Mouse (Mus musculus) c-Kit-positive CD71-negative TER-119-negative erythroid progenitor cells, embryonic 14.5 days (primary cell): ENCODE results near the gene Fyttd1.
A peak's percentile ranks its signal among the peaks of the same experiment; 100 is the strongest.
"Not testable (repeated sequence)": the region's sequence is repeated elsewhere in the genome, so short reads cannot be mapped to it uniquely, and the experiment has no call there.

Experiments
- DNase-seq: peaks from one replicate; pipeline ENCODE4 v3.0.0-alpha.2; 2013; ENCODE audit warnings: low read depth

Gene Fyttd1

DNA sequence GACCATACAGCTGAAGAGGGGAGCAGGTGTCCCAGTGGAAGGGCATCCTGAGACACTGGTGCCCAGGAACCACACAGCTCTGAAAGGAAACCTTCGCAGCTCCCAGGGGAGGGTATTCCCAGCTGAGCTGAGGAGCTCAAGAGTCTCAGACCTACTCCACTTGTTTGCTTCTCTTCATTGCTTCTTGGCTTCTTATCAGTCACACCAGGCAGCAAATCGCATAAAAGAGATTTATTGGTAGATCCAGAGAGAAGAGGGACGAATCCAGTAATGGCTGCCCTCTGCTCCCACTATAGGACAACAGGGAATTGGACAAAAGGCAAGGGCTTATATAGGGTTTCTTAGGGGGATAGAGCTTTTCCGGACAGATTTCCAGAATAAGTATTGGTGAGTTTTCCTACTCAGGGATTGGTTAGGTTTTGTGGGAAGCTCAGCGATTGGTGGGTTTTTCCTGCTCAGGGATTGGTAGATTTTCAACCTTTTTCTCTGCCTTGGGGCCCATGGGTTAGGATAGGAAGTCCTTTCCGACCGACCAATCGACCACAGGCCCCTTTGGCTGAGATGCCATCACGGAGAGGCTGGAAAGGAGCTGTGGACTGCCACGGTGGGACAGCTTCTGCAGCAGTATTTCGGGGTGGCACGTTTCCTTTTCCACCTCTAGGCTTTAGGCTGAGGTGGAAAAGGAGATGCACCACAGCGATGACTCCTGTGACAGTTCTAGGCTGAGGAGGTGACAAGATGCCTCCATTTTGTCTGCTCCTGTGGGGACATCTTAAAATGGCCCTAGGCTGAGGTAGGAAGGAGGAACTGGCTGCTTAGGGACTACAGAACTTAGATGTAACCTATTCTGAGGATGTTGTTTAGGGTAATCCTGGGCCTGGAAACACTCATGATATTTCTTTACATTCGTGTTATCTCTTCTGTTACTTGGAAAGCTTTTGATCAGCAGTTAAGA is 1.9 kb downstream of the Fyttd1 start:
- no peak for DNase-seq

DNA sequence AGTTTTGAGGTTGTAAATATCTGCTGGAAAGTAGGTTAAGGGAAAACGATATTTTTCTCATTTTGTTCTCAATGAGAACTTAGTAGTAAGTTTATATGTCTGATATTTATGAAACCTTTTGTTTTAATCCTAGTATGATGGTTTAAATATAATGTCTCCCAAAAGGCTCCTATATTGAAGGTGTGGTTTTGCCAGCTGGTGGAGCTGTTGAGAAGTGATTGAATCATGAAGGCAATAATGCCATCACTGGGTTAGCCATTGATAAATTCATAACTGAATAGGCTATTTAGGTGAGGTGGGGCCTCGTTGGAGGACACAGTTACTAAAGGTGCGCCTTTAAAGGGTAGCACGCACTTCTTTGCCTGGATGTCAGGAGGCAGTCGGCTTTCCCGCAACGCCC is 4.2 kb downstream of the Fyttd1 start:
- no peak for DNase-seq

DNA sequence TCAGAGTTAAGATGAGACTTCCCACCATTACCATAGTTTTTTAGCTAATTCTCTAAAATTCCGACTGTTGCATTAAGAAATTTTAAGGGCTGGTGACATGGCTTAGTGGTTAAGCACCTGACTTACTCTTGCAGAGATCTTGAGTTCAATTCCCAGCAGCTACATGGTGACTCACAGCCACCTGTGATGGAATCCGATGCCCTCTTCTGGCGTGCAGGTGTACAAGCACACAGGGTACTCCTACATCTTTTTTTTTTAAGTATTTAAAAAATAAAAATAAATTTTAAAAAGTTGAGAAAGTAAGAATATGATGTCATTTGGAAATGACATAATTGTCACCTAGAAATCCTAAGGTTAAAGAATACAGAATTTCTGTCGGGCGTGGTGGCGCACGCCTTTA is 10.7 kb downstream of the Fyttd1 start:
- DNase-seq = no peak

DNA sequence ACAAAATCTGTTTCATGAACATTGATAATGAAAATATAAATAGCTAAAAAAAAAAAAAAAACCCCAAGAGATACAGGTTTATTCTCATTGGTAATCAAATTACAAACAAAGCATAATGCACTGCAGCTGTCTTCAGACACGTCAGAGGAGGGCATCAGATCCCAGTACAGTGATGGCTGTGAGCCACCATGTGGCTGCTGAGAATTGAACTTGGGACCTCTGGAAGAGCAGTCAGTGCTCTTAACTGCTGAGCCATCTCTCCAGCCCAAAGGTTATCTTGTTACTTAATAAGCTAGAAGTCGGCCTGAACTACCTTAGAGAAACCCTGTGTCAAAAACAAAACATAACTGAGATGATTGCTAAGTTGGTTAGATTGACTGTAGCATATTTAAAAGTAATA is 12.6 kb downstream of the Fyttd1 start:
- no peak for DNase-seq

DNA sequence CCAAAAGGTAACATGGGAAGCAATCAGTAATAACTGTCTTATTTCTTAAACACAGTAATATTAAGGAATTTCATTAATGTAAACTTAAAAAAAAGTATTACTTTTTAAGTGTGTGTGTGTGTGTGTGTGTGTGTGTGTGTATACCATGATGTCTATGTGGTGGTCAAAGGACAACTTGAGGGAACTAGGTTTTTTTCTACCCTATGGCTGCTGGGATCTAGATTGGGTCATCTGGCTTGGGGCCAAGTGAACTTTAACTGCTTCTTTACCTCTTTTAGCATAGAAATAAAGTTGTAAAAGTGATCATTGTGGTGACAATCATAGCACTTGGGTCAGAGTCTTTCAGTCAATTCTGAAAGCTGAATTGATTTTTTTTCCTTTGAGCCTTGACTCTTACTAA is 18.8 kb downstream of the Fyttd1 start:
- DNase-seq = no peak

DNA sequence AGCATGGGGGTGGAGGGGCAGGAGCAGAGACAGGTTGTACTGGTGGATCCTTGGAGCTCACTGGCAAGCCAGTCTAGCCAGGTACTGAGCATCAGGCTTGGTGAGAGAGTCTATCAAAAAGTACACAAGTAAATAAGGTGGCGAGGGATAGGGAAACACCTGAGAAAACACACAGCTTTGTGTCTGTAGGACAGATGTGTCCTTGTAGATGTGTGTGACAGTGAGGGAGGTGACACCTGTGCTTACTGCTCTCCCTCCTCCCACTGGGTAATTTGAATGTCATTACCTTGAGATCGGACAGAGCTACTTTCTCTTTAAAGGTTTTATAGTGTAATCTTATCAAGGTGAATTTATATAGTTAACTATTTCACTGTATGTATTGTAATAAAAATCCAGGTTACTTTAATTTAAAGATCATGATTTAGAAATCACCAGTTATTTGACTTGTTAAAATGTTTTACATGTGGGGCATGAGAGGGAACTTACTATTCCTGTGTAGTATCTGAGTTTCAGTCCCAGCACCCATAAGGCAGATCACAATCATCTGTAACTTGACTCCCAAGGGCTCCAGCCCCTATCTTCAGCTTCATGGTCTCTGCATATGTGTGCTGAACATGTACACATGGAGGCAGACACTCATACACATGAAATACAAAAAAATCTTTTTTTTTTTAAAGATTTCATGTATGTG is 24.2 kb downstream of the Fyttd1 start:
- no peak for DNase-seq

DNA sequence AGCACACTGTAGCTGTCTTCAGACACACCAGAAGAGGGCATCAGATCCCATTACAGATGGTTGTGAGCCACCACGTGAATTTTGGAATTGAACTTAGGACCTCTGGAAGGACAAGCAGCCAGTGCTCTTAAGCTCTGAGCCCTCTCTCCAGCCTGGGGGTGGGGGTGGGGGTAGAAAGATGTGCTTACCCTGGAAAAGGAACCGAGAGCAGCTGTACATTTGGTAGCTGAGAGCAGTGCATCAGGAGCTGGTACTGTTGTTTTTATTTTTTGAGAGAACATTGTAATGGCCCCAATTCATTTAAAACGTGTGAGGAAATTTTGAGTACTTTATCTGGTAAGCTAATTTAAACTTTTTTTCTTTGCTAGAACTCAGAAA is 24.7 kb downstream of the Fyttd1 start:
- DNase-seq = no peak

DNA sequence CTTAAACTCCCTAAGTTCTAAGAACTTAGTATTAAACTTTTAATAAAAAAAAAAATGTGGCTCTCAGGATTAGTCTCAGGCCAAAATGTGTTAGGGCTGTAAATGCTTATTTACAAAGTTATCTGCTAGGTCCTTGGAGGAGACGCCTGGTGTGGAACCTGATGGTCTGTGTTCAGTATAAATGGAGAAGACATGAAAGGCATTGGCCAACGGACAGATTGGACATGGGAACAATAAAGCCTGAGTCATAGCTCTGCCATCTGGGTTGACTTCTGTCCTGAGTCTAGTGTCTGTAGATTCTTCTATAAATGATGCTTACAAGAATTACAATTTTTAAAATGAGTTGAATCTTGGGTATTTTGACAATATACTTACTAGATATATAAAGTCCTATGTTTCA is 28.9 kb downstream of the Fyttd1 start:
- DNase-seq = no peak

DNA sequence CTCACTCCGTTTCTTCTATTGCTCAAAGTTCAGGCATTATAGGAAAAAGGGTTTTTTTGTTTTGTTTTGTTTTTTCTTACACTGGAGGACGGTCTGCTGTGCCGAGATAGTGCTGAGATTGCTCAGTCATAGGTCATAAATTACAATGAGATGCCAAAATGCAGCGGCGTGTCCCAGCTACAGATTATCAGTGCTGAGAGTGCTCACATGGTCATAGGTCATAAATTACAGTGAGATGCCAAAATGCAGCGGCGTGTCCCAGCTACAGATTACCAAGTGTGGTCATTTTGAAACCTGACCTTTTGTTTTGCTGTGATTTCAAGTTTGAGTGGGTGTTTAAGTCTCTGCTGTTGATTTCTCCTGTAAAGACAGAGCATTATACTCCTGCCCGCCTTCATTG is 29.4 kb downstream of the Fyttd1 start:
- no peak for DNase-seq

DNA sequence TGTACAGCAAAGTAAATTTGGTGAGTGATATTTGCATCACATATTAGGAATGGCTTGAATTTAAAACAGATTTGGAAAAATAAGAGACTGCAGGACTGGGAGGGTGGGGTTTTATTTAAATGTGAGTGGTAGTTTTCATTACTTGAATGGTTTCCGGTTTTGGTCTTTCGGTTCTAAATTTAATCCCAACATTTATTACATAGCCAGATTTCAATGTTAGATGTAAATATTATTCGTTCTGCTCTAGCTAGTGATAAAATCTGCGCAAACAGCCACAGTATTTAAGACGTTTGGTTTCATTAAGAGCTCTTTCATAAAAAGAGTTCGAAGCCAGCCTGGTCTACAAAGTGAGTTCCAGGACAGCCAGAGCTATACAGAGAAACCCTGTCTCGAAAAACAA is 35.9 kb downstream of the Fyttd1 start:
- DNase-seq = no peak

DNA sequence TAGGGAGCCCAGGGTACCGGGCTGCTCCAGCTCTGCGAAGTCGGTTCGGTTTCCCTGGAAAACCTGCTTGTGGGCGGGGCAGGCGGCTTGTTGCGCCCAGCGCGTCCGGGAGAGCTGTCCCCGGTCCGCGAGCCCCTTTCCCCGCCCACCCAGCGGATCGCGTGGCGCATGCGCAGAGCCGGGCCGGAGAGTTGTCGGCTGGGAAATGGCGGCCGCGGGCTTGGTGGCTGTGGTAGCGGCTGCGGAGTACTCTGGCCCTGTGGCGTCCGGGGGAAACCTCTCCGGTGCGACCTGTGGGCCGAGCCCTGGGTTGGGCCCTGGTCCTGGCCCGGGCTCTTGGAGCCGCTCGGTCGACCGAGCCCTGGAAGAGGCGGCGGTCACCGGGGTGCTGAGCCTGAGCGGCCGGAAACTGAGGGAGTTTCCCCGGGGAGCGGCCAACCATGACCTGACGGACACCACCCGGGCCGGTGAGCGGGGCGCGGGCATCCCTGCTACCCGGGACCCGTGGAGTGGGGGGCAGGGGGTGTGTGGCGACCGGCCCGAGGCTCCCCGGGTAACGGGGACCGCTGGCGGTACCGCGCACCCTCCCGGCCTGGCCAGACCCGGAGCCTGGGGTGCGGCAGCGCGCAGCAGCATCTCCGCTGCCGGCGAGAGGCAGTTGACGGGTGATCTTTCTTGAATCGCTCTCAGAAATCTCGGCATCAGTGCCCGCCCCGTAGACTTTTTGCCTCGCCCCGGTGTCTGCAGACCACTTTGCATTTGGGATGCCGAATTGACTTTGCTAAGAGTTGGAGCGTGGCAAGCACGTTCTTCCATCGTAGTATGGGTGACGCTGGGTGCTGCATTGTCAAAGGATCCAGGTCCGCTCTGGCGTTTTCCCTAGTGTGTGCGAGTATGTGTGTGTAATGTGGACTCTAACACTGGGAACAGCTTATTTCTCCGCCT is 36.9 kb downstream of the Fyttd1 start, which contains the start of gene Lrch3:
Gene Lrch3 (plus strand): TSS at position 164 of the 945 bp plus-strand sequence.
- DNase-seq = peak; percentile 74

DNA sequence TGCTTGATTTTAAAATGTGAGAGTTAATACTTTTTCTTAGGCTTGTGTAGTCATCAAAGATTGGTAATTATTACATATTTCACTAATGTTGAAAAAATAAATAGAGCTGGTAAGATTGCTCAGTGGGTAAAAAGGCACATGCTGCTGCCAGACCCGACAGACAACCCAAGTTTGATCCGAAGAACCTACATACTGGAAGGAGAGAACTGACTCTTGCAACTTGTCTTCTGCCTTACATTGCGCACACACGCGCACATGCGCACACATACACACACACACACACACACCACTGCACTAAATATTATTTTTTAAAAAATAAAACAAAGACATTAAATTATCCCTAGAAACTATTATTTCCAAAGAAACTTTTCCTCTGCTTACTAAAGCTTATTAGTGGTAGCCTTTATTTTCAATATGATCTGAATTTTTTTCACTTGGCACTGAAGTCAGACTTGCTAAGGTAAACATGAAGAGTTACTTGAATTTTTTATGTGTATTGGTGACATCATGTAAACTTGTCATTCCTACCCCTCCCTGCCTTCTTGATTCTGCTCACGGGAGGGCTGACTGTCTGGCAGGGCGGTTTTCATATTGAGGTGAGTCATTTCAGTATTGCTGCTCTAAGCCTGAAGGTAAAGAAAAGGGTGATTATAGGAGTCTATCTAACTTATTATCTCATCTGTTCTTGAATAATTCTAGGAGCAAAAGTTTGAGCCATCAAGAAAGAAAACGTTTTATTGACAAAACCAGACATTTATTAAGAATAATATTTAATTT is 38.2 kb downstream of the Fyttd1 start:
- no peak for DNase-seq

DNA sequence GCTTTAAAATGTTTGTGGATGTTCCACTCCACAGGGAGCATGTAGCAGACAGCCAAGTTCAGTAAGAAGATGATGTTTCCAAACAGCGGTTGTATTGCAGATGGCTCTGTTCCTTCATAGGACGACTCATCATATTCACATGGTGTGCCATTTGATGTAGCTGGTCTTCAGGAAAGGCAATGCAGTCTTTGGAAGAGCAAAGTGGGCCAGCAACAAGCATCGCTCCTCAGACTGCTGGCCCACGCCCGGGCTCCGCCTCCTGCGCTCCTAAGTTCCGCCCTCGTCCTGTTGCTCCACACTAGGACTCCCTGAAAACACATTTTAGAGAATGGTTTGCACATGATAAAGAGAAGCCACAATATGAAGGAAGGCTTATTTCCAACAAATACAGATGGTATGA is 49.3 kb downstream of the Fyttd1 start:
- not testable (repeated sequence) for DNase-seq

DNA sequence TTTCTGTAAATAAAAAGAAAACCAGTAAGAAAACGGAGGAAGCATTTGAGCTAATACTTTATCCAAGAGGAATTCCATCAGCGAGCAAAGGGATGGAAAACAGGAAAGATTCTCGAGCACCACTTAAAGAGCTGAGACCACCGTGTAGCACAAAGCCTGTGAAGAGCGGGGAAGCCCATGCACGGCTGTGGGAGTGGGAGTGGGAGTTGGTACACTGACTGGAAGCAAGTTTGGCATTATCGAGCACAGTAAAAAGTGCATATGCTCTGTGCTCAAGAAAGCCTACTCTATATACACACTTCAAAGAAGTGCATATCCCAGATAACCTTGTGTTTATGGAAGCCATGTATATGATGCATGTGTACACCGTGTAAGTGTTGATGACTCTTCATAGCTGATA is 49.7 kb downstream of the Fyttd1 start:
- DNase-seq = no peak

DNA sequence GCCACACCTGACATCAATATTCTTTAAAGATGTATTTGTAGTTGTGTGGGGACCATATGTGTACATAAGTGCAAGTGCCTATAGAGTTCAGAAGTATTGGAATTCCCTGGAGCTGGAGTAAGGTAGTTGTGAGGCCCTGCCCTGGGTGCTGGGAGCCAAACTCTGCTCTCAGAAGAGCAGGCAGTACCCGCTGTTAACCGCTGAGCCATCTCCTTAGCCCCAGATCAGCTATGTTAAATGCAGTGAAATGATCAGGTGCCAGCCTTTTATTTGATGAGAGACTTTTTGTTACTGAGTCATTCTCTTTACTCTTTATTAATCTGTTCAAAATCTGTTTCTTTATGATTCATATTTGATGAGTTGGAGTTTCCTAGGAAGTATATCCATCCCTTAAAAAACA is 52.6 kb downstream of the Fyttd1 start:
- DNase-seq = no peak

DNA sequence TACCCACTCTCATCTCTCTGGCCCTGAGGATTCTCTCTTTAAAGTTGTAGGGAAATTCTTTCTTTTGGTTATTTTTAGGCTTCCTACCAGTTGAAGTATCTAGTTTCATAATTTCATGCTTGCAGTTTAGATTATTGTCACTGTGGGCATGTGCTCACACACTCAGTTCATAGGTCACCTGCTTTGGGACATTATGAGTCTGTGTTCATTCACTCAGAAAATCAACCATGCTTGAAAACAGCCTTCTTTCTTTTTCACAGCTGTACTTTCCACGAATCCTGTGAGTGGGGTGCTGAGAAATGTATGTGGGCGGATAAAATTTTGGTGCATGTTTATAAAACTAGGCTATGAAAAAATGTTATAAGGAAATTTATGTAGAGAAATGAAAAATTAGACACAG is 57.2 kb downstream of the Fyttd1 start:
- DNase-seq = no peak

DNA sequence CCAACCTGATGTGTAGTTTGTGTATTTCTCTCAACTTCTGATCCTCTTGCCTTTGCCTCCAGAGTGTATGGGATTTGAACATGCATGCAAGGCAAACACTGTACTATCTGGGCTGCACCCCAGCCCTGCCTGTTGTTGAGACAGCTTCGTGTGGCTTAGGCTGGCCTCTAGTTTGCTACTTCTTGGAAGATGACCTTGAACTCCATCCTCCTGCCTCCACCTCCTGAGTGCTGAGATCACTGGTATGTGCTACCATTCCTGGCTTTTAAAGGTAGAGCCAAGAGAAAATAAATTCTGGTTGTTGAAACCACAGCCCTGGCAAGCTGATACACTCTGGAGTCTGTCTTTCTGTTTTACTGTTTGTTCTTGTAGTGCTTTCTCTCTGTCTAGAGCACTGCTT is 57.8 kb downstream of the Fyttd1 start:
- no peak for DNase-seq

DNA sequence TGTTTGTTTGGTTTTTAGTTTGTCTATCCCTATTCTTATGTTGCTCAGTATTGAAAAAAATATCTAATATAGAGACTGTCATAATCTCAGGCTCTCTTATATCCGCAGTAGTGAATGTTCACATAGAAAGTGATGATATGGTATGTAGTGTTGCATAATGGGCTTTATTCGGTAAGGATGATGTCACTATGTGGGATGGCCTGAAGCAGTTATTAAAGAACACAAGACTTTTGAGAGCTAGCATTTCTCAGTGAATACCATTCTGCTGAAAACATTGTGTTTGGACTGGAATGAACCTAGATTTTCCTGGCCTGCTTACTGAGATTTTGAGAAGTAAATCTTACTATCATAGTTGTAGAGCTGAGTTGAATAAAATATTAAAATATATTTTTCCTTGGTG is 60.1 kb downstream of the Fyttd1 start:
- DNase-seq = no peak

DNA sequence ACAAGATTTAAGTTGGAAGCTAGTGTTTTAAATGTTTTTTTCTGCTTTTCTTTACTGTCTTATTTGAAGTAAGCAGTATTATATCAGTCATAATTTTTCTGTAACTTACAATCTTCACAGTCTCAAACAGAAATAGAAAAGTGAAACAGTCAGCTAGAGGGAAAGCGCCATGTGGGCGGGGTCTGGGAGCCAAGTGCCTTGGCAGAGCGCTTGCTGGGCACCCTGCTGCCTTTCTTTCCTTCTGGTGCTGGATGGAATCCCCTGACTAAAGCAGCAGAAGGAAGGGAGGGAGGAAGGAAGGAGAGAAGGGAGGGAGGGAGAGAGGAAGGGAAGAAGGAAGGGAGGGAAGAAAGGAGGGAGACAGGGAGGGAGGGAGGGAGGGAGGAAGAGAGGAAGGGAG is 62.0 kb downstream of the Fyttd1 start:
- DNase-seq = not testable (repeated sequence)

DNA sequence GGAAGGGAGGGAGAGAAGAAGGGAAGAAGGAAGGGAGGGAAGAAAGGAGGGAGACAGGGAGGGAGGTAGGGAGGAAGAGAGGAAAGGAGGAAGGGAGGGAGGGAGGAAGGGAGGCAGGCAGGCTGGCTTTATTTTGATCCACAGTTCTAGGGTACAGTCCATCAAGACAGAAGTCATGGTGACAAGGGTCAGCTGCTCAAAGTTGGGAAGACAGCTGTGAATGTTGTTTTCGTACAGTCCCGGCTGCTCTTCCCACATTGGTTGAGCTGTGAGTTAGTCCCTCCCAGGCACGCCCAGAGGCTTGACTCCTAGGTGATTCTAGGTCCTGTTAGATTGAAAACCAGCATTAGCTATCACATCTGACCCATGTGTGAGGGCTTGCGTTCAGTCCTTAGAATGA is 62.4 kb downstream of the Fyttd1 start:
- not testable (repeated sequence) for DNase-seq

DNA sequence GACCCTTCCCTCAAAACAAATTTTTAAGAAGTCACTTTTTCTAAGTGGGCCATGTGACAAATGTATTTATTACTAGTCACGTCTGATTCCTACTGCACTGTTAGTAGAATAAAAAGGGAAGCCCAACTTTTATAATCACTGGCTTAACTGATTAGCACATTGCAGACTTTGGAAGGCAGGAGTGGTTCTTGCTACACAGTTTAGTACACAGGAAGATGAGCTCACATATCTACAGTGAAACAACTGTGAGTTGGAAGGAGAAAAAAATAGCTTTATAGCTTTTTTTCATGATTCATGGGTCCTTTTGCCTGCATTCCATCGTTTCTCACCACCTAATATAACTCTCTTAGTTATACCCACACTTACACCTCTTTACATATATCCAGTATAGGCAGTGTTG is 63.9 kb downstream of the Fyttd1 start:
- not testable (repeated sequence) for DNase-seq
